In the genomic region with DNA sequence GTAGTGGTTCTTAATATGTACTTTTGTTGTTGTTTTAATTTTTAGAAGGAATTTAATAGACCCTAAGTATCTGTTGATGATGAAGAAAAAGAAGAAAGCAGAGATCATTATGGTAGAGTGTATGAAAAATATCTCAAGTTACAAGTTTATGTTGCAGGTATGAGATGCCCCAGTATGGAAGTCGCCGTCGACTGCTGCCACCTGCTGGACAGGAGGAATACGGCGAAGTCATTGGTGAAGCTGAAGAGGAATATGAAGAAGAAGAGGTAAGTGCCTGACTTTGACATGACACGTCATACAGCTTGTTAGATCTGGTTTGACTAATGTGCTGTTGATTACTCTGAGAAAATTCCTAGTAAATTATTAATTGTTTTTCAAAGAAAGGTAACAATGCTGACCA, we compare ENCODE assay signal across 11 mouse cellular contexts.
DNase-seq lines count a peak whose midpoint lies in the region; ATAC-seq and TF ChIP-seq lines count a peak whose summit lies in the region.
"Had no signal": no experiment of that assay in that cellular context is flagged by ENCODE, and none has a peak within 500 bp of the region (broad histone marks: within the 10 kb centered on the region; RNA-seq: fewer than 3 reads in every experiment).

No protein-coding gene starts in this region.

- WGBS in lung, embryonic 14.5 days: 56% methylated on average over 6 of the region's 6 CpGs
- WGBS in forebrain, embryonic 13.5 days: 64% methylated on average over 6 of the region's 6 CpGs

- no peaks in the 10 kb centered on the region for H3K36me3 ChIP-seq in lung, embryonic 14.5 days (ENCODE audit: insufficient read depth)
- H3K36me3 ChIP-seq in forebrain, embryonic 13.5 days (ENCODE audit: poor library complexity, severe bottlenecking): no peaks in the 10 kb centered on the region
- H3K36me3 ChIP-seq: embryonic facial prominence, embryonic 13.5 days; limb, embryonic 13.5 days; neural tube, embryonic 12.5 days had no signal

- ATAC-seq in lung, embryonic 14.5 days (ENCODE audit: insufficient read depth): no peak
- ATAC-seq in forebrain, embryonic 13.5 days: no peak

- peak; percentile 29 to 37 for DNase-seq in cerebellum, postnatal 14 days
- no peak for DNase-seq in cerebellum, adult 11 months
- no peak for DNase-seq in lung, embryonic 14.5 days
- no peak for DNase-seq in lung, postnatal 10 days
- DNase-seq in adrenal gland, postnatal 36 days: peak; percentile 32 to 33
- peak; percentile 1 for DNase-seq in naive thymus-derived CD4-positive, alpha-beta T cell, adult 2 months (ENCODE audit: low read depth)
- no peak for DNase-seq in cerebellum, adult 11-12 months

- H3K9me3 ChIP-seq in lung, embryonic 14.5 days (ENCODE audit: low read depth, low read length): no peaks in the 10 kb centered on the region
- no peaks in the 10 kb centered on the region for H3K9me3 ChIP-seq in forebrain, embryonic 13.5 days (replicated peaks)
- H3K9me3 ChIP-seq: embryonic facial prominence, embryonic 13.5 days; limb, embryonic 13.5 days; neural tube, embryonic 12.5 days had no signal

- H3K4me2 ChIP-seq in lung, embryonic 14.5 days: no peak overlapping the region
- H3K4me2 ChIP-seq in forebrain, embryonic 13.5 days: no peak overlapping the region
- H3K4me2 ChIP-seq: embryonic facial prominence, embryonic 13.5 days; limb, embryonic 13.5 days; neural tube, embryonic 12.5 days had no signal

- peak; percentile 51 for TF ChIP-seq CTCF in lung, embryonic 14.5 days (IDR thresholded peaks at IDR 0.05; ENCODE audit: low read depth)

- H3K4me1 ChIP-seq in lung, embryonic 14.5 days (ENCODE audit: insufficient read depth): no peaks in the 10 kb centered on the region
- no peaks in the 10 kb centered on the region for H3K4me1 ChIP-seq in forebrain, embryonic 13.5 days
- H3K4me1 ChIP-seq: embryonic facial prominence, embryonic 13.5 days; limb, embryonic 13.5 days; neural tube, embryonic 12.5 days had no signal

- no peak overlapping the region for H3K9ac ChIP-seq in lung, embryonic 14.5 days
- H3K9ac ChIP-seq in forebrain, embryonic 13.5 days: no peak overlapping the region
- H3K9ac ChIP-seq: embryonic facial prominence, embryonic 13.5 days; limb, embryonic 13.5 days; neural tube, embryonic 12.5 days had no signal

- H3K27ac ChIP-seq in lung, embryonic 14.5 days (ENCODE audit: low read depth): no peak overlapping the region
- no peak overlapping the region for H3K27ac ChIP-seq in forebrain, embryonic 13.5 days
- H3K27ac ChIP-seq: embryonic facial prominence, embryonic 13.5 days; limb, embryonic 13.5 days; neural tube, embryonic 12.5 days had no signal

- H3K27me3 ChIP-seq in lung, embryonic 14.5 days (ENCODE audit: insufficient read depth, low read length): no peaks in the 10 kb centered on the region
- no peaks in the 10 kb centered on the region for H3K27me3 ChIP-seq in forebrain, embryonic 13.5 days
- H3K27me3 ChIP-seq: embryonic facial prominence, embryonic 13.5 days; limb, embryonic 13.5 days; neural tube, embryonic 12.5 days had no signal

- no peak overlapping the region for H3K4me3 ChIP-seq in lung, embryonic 14.5 days (ENCODE audit: low read depth, low read length)
- no peak overlapping the region for H3K4me3 ChIP-seq in forebrain, embryonic 13.5 days
- H3K4me3 ChIP-seq: embryonic facial prominence, embryonic 13.5 days; limb, embryonic 13.5 days; neural tube, embryonic 12.5 days had no signal

Comparison
In these comparisons a context has a peak if more than half of its experiments do, and no peak if none do; other contexts are left out.
1. DNase-seq: peak in cerebellum, postnatal 14 days (2 of 2), adrenal gland, postnatal 36 days (2 of 2) and naive thymus-derived CD4-positive, alpha-beta T cell, adult 2 months (single experiment); none in cerebellum, adult 11 months (single experiment), lung, embryonic 14.5 days (single experiment), lung, postnatal 10 days (single experiment) and cerebellum, adult 11-12 months (single experiment).